Mouse (Mus musculus): ENCODE measurements around the gene Pde6d.
A peak's percentile ranks its signal among the peaks of the same experiment; 100 is the strongest.

Pde6d gene

DNA sequence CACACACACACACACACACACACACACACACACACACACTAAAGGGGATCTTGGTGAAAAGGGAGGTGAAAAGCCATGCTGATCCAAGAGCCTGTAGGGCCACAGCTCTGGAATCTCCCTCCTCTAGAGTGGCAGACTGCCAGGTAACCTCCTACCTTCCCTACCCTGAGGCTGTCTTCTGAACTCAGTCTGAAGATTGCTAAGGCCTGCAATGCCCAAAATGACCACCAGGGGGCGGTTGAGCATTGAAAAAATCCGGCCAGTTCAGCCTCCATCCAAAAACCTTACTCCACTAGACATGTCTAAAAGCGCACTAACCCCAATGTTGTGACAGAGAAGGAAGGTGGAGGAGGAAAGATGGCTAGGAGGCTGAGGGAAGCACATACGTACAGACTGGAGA, 80.9 kb downstream of the Pde6d start:
- peak; percentile 86 for DNase-seq

GRCm38 (mm10) chr1:86501114-86501532, 81.3 kb downstream of the Pde6d start:
- DNase-seq = peak; percentile 62

- DNase-seq = no peak
Observed at GRCm38 (mm10) chr1:86500681-86501080, 81.7 kb downstream of the Pde6d start.

DNA sequence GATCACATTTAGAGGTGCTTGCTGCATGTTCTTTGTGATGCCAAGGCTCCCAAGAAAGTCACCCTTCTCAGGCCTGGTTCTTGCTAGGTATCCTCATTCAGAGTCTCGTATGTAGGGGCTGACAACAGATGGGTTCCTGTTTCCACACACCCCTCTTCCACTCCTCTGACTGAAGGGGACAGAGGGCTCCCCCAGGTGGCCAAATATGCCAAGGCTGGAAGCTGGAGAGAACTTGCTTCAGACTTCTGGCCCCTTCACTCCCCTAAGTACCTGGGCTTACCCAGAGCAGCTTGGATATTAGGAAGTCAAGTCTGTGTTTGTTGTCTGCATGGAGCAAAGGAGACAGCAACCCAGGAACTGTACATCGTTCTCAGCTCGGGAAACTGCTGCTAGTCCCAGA, 82.5 kb downstream of the Pde6d start:
- peak; percentile 79 for DNase-seq

GRCm38 (mm10) chr1:86498611-86499010, 83.8 kb downstream of the Pde6d start:
- DNase-seq = no peak

DNA sequence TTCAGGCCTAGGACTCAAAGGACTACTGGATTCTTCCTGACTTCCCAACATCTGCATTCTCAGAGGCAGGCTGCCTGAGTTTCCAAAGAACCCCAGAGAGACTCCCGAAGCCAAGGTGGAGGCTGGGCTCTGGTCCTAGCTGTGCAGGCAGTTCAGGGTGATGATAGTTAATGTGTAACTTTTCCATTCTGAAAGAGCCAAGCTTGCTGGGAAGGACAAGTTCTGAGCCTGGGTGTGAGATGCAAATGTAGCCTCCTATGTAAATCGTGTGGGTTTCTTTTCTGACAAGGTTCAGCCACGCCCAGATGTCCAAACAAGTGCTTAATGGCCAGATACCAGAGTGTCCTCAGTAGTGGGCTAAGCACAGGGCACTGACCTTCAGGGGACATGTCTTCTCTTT, 84.4 kb downstream of the Pde6d start:
- no peak for DNase-seq

- DNase-seq = no peak
Observed at GRCm38 (mm10) chr1:86497361-86497760, 85.1 kb downstream of the Pde6d start.

DNA sequence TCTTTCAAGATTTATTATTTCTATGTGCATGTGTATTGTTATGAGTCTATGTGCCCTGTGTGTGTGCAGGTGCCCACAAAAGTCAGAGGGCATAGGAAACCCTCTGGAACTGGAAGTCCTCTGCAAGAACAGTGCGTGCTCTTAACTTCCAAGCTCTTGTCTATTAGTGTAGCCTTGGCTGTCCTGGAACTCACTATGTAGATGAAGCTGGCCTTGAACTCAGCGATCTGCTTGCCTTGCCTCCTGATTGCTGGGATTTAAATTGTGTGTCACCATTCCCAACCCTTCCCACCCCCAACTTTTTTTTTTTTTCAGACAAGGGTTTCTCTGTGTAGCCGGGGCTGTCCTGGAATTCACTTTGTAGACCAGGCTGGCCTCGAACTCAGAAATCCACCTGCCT, 86.1 kb downstream of the Pde6d start:
- no peak for DNase-seq

DNA sequence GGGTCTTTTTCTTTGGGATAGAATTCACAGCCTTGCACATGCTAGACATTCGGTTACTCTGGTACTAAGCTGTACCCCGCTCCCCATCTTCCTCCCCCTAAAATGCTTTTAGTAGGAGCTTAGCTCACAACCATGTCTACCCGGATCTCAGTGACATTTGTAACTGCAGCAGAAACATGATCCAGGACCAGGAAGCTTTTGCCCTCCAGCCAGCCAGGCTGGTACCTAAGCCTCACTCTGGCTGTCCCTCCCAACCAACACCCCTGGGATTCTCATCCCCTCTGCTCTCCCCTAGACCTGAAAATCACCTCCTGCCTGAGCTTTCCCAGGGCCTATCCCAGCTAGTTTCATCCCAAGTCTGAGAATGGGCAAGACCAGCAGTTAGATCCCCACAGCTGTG, 88.6 kb downstream of the Pde6d start:
- DNase-seq = no peak

Measured in right cerebral cortex, postnatal 14 days (tissue).